Mouse (Mus musculus) hematopoietic stem cell, adult 5-6 weeks (primary cell): ENCODE data around the gene Nlgn3. TPM values are rescaled to one million over a fixed set of nuclear protein-coding genes. Genes with fewer than 3 reads are reported as not detected.

Source experiments
- ATAC-seq, 2 experiments: fragments of 125-278 bp in 1 of 2; replicated peaks in 1 of 2; 2 replicates each; pipeline ENCODE4 v1.8.0; 2016 to 2017; ENCODE audit warnings: inconsistent platforms in 2 of 2, mild to moderate bottlenecking in 2 of 2, moderate number of reproducible peaks in 2 of 2, low read depth in 1 of 2, moderate TSS enrichment in 1 of 2; ENCODE audit not compliant: low FRiP score in 2 of 2, poor library complexity in 2 of 2, severe bottlenecking in 2 of 2, insufficient read depth in 1 of 2, low TSS enrichment in 1 of 2
- total RNA-seq: library from RNA; stranded (forward); fragments of 172-1452, 232-1000 nt; gene quantifications from 2 replicates; pipeline ENCODE4 v1.2.3, GENCODE M21; 2017

Gene Nlgn3
- total RNA-seq: not detected in 2 replicates

DNA sequence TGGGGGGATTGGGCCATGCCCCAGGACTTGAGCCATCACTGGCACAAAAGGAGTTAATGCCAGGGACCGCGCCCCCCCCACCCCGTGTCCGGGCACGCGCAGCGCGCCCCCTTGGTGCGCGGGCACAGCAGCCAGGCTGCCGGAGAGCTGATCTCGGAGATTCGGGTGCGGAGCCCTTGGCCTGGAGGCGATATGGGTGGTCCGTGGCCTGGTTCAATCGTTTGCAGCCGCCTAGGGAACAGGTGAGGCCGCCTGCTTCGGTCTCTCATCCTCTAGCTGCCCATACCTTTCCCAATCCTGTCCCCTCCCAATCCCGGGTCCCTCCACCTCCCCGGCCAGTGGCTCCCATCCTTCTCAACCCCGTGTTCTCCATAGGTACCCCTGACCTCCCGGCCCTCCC, at the start of gene Nlgn3:
TSS of gene Nlgn3 (plus strand) at position 114 of the 400 bp plus-strand sequence.
- no peak for ATAC-seq

DNA sequence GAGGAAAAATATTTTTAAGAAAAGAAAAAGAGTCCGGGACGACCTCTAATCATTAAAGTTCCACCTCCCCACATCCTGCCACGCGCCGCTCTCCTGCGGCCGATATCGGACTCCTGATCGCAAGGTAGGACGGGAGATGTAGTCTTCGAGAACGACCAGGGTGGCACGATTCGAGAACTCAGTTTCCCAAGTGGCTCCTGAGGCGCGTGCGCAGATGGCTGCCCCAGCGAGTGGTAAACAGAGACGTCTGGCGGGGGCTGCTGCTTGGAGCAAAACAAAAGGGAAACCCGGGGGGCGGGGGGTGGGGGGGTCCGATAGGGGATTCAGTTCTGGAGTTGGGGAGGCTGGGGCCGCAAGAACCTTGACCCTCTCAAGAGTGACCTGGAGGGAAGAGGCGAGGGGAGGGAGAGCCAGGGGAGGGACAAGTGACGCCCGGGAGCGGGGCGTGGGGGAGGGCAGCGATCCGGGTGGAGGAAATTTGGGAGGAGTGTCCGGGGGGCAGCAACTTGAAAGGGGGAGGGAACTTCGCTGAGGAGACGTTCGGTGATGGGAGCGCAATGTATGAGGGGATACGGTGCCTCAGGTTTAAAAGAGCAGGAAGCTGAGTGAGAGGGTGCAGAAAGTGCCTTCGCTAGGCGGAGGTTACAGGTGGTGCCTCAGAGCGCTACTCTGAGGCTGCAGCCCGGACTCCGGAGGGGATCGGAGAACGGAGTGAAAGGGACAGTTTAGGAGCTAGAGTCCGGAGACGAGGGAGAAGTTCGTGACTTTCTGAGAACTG, 44.8 kb upstream of the Nlgn3 start, which contains the start of gene Foxo4:
TSS of gene Foxo4 (plus strand) at position 577 of the 778 bp plus-strand sequence.
- peak; percentile 87 to 88 for ATAC-seq

DNA sequence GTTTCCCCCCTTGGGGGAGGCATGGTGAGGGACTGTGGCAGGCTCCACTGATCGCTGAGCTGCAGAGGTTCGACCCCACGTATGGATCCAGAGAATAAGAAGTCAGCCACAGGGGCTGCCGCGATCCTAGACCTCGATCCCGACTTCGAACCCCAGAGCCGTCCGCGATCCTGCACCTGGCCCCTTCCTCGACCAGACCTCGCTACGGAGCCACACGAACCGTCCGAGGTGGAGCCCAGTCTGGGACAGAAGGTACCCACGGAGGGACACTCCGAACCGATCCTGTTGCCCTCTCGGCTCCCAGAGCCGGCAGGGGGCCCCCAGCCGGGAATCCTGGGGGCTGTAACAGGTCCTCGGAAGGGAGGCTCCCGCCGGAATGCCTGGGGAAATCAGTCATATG, 44.2 kb upstream of the Nlgn3 start:
- ATAC-seq: 0 out of 4 replicates have a peak, but pooled peaks of 1 of the 2 experiments have one; percentile 17

DNA sequence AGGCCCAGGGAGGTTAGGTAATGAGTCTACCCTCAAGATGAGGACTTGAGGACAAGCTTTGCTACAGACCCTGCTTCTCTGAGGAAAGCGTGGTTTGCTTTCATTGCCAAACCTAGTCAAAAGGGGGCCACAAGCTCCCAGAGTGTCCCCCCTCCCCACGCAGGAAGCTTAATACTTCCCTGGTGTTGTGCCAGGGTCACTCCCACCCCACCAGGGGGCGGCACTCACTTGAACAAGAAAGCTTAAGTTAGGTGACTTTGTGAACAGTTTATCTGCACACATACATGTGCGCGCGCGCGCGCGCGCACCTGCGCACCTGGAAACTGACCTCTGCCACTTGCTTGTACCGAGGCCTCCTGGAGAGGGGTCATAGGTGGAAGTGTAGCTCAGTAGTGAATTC, 42.4 kb upstream of the Nlgn3 start:
- ATAC-seq: no peak

DNA sequence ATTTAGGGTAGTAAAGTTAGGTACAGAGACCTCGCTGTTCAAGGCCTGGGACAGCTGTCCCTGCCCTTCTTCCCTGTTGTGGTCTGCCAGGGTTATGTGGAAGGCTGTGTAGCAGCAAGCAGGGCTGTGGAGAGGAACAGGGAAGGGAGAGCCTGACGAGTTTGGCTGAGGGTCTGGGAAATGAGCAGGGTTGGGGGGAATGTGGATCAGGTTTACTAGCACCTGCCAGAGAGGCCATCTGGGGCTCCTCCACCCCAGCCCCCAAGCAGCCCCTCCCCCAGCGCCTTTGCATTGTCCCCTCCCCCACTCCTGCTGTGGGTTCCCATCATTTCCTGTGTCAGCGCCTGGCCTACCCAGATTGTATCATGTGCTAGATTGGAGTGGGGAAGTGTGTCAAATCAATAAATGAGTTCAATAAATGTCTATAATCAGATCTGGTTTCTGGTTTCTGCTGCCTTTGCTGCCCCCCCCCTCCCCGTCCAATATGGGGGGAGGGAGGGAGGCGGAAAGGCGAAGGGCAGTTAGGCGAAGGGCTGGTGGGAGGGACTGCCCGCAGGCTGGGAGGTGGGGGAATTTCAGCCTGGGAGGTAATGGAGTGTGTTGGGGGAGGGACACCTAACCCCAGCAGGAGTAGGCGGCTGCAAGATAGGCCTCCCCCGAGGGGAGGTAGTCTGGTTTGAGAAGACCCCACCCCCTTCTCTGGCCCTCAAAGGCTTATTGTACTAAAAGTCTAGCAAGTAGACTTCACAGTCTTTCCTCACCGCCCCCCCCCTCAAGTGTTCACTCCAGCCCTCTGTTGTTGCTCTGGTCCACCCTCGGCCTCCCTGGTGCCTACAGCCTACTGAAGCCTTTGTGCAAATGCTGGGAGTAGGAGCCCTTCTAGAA, 38.3 kb upstream of the Nlgn3 start:
- peak in 1 of 2 experiments; percentile 39; a peak in 1 of 4 replicates for ATAC-seq

DNA sequence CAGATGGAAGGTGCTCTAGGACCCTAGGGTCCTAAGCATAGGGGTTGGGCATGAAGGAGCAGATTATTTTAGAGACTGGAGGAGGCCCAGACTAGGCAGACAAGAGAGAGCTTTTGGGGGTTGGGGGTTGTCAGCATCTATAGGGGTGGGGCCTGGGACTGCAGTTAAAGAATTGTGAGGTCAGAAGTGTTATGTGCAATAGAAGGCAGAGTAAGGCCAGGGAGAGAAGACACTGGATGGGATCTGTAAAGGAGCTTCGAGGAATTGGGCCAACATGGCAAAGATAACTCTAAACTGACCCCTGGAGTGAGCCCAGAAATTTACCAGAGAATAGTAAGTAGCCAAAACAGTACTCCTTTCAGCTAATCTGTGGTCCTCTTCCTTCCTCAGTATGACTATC, 35.1 kb upstream of the Nlgn3 start, which contains the start of gene Gm614:
TSS of gene Gm614 (minus strand) at position 101 of the 400 bp plus-strand sequence.
- ATAC-seq: no peak

DNA sequence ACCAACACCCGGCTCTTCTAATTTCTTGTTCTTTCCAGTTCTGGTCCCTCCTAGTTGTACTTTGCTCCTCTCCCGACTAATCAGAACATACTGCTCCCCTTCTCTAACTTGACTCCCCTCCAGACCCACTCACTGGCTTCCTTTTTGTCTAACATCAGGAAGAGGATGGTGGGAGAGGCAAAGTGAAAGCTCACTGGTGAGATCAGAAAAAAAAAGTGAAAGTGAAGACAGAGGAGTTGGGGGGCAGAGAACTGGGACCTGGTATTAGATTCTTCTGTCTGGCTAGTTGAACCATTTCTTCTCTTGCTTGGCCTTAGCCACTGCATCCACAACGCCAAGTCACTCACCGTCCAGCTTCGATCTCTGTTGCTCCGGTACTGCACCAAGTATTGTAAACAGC, 32.3 kb upstream of the Nlgn3 start:
- ATAC-seq: no peak

DNA sequence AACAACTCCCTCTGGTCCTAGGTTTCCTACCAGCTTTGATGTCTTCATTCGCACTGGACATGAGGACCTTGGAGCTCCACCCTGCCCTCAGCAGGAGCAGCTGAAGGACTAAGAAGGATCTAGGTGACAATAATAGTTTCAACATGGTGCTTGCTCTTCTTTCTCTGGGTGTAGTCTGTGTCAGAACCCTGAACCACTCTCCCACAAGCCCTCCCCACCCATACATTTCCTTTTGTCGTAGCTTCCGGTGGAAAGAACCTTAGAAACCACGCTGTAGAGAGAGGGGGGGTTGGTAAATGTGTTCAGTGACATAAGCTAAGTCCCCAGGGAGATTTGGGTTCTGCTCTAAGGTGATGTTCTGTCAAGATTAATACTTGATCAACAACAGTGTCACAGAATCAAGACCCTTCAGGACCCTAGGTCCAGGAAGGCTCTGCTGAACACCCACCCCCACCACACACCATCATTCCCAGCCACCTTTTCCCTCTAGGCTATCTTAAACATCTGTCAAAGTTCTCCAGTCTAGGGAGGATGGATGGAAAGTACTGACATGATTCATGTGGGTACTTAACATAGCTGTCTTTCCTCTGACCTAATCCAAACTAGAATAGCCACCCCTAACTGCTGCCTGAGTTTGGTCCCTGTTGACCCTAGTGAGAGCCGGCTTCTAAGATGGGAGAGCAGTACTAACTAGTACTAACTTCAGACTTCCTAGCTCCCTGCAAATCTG, 30.8 kb upstream of the Nlgn3 start, which contains the start of gene Il2rg:
TSS of gene Il2rg (minus strand) at position 231 of the 730 bp plus-strand sequence.
- ATAC-seq: peak; percentile 80 to 86

DNA sequence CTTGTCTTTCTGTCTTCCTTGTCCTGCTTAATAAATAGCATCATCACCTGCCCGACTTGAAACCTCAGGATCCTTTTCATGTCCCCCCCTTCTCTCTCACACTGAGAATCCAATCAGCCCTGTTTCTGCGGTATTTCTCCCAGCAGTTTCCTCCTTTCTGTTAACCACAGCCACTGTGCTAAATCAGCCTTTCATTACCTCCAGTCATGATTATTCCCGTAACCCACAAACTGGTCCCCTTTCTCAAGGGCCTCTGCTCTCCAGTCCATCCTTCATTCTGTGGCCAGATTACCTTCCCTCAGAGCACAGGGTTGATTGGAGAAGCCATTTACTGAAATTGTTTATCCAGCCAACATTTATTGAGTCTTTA, 30.2 kb upstream of the Nlgn3 start, which contains the start of gene Gm20489:
TSS of gene Gm20489 (minus strand) at position 269 of the 370 bp plus-strand sequence.
- peak; percentile 35 to 41 for ATAC-seq

DNA sequence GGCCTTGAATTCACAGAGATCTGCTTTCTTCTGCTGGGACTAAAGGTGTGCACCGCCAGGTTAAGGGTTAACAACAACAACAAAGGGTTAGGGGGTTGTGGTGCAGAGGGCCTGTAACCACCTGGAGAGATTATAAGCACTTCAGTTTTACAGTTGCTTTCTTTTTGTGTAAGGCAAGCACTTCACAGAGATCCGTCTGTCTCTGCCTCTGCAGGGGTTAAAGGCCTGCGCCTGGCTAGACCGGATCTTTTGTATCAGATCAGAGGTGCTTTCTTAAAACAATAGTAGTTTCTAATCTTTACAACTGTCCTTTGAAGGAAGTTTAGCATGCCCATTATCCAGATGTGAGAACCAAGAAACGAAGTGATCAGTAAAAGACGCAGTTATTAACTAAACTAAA, 25.6 kb upstream of the Nlgn3 start:
- ATAC-seq: no peak

DNA sequence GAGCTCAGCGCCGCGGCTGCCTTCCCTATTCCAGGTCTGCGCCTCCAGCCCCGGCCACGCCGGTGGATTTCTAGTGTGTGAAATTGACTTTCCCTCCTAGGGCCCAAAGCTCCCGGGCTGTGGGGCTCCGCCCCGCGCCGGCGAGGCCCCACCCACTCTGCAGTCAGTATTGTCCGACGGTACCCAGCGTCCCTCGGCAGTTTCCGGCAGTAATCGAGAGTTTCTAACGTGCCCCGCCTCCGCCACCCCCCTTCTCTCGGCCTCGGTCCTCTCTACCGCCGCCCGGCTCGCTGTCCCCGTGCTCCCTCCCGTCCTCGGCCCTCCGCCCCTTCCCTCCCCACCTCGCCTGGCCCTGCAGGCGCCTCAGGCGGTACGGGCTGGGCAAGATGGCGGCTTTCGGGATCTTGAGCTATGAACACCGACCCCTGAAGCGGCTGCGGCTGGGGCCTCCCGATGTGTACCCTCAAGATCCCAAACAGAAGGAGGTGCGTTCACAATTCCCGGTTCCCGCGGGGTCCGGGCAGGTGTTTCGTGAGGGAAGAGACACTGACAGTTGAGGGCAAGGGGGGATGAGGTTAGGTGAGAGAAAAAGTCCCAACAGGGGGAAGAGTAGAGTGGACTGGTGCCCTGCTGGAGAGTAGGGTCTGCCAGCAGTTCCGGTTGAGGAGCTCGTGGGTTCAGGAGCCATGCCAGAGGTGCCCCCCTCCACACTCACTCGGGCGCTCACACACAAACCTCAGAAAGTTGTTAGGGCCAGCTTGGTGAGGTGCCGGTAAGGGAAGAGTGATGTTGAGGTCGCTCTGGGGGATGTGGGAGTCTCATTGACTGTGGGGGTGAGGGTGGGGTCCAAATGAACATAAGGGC, 24.9 kb upstream of the Nlgn3 start, which contains the start of gene Med12:
TSS of gene Med12 (plus strand) at position 156 of the 864 bp plus-strand sequence.
- ATAC-seq: peak; percentile 96 to 99

DNA sequence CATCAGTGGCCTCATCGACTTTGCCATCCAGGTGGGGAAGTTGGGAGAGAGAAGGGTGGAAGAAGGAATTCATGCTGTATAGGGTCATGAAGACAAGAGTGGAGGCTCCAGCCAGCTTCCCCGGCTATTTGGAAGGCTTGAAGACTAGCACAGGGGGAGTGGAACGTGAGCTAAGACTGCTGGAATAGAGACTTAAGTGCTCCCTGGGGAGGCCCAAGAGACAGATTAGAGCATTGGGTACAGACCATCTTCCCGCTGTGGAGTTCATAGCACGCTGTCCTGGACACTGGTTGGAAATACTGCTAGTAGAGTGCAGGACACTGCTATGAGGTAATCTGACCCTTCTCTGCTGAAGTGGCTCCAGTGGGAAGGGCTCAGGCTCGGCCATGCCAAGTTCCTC, 16.2 kb upstream of the Nlgn3 start:
- no peak for ATAC-seq

DNA sequence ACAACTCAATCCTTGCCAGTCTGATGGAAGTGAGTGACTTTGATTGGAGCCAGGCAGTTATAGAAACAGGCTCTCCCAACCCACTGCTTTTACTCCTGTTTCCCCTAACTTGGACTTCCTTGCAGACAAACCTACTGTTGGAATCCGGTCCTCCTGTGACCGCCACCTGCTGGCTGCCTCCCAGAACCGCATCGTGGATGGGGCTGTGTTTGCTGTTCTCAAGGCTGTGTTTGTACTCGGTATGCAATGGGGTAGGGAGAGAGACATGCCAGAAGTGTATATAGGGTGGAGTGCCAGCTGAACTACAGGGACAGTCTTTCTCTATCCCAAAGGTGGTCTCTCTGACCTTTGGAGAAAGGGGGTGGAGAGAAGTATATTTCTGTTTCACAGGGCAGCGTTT, 13.4 kb upstream of the Nlgn3 start:
- peak; percentile 45 to 62; a peak in 1 of 4 replicates for ATAC-seq

DNA sequence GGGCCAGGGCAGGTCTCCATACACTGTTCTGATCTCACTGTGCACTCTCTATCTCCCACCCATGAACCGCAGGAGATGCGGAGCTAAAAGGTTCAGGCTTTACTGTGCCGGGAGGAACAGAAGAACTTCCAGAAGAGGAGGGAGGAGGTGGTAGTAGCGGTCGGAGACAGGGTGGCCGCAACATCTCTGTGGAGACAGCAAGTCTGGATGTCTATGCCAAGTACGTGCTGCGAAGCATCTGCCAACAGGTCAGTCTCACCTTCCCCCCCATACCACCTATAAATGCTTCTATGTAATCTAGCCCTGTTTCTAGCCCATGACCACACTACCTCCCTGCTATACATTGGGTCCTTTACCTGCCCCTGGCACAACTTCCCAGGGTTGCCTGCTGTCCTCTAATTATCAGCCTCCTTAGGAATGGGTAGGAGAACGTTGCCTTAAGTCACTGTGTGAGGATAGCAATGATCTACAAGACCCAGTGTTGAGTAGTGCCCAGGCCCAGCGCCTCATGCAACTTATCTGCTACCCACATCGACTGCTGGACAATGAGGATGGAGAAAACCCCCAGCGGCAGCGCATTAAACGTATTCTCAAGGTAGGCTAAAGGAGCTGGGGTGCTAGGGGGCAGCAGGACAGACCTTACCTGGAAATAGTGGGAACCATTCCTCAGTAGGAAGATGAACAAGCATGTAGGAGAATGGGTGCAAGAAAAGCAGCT, 12.9 kb upstream of the Nlgn3 start:
- no peak for ATAC-seq

DNA sequence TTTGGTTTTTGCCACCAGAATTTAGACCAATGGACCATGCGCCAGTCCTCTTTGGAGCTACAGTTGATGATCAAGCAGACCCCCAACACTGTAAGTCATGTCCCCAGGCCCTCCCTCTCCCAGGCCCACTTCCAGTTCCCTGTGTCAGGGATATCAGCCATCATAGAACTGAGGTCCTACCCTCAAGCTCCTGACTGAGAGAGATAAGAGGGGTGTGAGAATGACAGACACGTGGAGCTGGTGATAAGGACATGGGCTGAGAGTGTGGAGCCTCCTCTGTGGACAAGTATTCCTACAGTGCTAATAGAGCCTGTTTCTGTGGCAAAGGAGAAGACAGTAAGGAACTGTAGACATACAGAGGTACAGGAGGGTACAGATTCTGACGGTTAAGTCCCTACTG, 11.4 kb upstream of the Nlgn3 start:
- no peak; a peak in 1 of 4 replicates for ATAC-seq

DNA sequence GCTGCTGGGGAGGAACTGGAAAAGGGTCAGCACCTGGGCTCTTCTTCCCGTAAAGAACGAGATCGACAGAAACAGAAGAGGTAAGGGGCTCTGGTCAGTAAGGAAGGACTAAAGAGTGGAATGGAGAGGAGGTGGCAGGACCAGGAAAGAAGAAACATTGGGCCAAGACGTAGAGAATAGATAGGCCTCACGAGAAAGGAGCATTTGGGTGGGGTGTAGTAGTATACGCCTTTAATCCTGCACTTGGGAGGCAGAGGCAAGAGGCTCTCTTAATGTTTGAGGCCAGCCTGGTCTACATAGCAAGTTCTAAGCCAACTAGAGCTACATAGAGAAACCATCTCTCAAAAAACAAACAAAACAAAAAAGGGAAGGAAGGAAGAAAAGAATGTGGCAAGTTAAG, 10.5 kb upstream of the Nlgn3 start:
- ATAC-seq: no peak
